Mouse (Mus musculus) spleen, embryonic (tissue): ENCODE measurements around the gene Osbpl7.

Experiments
- CTCF ChIA-PET: fragments of 350-600 bp; sonication (Branson Sonifier 250); formaldehyde crosslinking; loops from one replicate; lab custom pipeline; 2022; lab: Charles Lee

The Osbpl7 gene

DNA sequence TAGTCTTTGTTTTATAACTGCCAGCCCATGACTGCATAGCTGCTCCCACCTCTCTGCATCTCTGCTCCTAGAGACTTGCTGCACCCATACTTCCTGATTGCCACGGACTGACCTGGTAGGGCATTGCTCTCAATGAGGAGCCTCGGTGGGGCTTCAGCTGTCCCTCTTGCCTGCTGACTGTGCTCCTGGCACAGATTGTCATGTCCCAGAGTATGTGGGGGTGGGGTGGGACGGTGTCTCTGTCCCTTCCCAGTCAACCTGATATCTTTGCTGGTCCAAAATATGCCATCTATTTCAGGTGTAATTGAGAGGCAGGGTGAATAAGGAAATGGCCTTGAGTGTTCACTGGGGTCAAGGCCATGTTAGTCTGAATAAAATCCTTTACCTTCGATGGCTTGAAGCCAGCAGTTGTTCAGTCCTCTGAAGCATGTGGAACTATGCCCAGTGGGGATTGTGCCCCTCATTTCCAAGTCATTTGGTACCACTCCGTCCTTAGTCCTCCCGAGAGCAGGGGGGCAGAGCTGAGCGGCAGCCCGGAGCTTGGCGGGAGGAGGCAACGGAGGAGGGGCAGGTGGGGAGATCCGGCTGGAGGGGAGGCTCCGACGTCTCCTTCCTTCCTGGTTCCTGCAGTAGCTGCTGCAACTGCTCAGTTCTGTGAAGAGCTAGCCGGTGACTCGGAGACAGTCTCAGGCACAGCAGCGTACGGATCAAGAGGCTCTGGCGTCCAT lies at the start of gene Osbpl7:
Osbpl7 (plus strand) TSS at position 413 of the 728 bp plus-strand sequence.
- CTCF ChIA-PET: interaction anchor here (0.8 kb wide), 1 partner anchor 103 kb away, joined by 3 read pairs; no protein-coding TSS in a partner anchor

DNA sequence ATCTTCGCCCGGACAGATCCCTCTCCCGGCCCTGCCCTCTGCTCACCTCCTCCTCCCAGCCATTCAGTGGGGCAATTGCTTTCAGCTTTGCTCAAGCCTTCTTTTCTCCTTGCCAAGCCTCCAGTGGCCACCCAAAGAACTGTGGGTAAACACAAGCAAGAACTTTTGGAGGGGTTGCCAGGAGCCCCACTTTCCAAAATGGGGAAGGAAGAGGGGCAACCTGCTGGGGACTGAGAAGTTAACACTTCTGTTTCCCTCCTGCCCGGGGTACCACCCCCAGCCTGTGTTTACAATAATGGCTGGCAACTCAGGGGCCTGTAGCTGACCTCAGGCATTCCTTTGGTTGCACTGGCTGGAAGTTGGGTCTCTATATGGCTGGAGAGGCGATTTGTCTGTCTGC lies 47.3 kb upstream of the Osbpl7 start:
- CTCF ChIA-PET: no interaction called here

DNA sequence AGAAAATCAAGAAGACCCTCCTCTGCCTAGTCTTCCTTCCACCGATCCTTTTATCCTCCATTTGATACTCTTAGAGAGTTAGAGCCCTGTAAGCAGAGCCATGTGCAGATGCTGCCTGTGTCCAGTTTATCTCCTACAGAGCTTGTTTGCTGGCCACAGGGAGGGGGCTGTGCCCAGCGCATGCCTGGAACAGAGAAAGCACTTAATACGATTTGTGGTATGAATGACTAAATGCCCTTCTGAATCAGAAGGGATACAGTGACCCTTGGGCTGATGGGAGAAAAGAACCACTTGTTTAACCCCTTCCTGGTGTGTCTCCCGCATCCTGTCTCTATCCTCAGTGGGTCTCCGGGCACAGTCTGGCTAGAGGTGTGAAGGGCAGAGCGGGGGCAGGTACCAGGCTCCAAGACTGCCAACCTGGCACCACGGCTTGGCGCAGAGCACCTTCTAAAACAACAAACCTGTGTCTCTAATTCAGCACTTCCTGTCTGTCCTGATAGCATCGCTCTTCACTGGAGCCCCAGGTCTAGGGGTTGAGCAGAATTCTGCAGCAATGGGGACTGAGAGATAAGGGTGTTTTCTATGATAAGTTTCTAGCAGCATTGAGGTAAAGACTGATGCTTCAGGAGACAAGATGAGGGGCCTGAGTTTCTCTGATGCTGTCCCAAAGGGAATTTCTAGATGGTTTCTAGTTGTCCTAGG lies 43.2 kb upstream of the Osbpl7 start:
- CTCF ChIA-PET: interaction anchor here (1.0 kb wide), 1 partner anchor 11 kb away, joined by 3 read pairs; no protein-coding TSS in a partner anchor

DNA sequence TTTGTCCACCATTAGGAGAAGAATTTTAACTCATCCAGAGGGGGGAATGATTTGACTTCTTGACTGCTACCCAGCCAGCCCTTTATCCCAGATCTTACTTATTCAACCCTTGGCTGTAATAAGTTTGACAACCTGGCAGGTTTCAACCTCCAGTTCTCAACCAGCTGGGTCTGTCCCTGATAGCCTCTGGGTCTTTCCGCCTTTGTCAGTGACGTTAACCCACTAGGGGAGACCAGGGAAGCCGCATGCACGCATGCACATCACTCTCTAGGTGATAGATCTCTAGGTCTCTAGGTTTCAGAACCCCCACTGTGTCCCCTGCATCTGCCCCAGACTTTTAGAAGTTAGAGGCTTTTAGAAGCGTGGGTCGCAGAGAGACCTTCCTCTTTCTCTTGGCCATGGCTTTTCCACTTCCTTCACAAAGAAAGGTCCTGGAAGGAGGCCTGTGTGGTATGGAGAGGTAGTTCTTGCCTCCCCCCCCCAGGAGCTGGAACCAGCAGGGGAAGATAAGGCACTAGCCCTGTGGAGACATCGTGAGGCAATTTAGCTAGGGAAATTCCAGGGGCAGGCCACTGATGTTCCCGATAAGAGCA lies 41.1 kb upstream of the Osbpl7 start:
- CTCF ChIA-PET: no interaction called here

DNA sequence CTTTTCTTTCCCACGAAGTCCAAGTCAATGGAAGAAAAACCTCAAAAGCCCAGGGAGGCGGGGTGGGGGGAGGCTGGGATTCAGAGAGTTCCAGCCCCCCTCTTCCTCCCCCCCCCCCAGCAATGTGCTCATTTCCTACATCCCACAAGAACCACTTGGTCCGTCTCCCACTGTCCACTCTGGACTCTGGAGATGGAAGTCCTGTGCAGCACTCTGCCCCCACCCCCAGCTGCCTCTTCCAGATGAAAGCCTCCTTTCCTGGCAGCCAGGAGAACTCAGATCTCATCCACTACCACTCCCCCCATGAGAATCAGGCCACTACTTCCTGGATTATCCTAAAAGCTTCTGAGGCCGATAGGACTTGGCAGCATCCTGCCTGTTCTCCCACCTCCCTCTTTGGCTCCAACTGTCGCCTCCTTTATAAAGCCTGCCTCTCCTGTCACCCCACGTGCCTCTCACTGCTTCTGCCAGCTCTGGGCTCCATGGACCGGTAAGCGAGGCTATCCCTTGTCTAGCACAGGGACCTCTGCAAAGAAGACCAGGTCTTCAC lies 37.2 kb upstream of the Osbpl7 start, which contains the start of gene Sp6:
Sp6 (plus strand) TSS at position 274 of the 550 bp plus-strand sequence.
- CTCF ChIA-PET: interaction anchor here (0.6 kb wide), 1 partner anchor 46 kb away, joined by 4 read pairs; no protein-coding TSS in a partner anchor

DNA sequence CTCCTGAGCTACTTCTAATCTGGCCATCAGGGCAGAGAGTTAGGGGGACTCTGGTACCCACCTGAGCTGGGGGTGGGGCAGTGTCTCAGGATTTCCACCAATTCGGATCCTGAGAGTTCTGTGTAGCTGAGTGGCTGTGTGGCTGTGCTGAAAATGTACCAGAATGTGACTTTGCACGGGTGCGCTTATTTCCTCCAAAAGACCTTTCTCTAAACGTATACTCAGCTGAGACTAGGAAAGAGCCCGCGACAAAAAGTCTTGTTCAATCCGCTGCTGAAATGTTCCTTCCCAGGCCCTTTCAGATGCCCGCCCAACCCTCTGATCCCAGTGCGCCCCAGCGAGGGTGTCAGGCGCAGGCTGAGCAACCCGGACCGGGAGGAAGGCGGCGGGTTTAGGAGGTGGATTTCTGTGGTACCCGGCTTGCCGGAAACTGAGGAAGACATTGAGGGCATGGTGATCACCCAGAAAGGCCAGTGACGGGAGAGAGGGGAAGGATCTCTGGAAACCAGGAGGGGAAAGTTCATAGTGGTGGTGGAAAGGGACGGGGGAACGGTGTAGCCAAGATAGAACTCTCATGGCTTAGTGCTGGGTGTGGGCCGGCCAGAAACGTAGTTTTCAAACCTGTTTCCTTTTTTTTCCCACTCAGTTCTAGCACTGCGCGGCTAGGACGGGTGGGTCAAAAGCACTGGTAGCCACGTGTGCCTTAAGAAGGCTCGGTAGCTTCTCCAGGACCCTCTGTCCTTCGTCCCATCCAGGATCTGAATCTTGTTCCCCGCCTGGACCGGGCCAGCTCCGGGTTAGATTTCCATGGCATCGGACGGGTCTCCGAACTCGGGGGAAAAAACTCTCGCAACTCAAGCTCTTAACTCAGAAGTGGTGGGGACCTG lies 32.5 kb upstream of the Osbpl7 start:
- CTCF ChIA-PET: interaction anchor here (0.9 kb wide), 1 partner anchor 11 kb away, joined by 3 read pairs; no protein-coding TSS in a partner anchor

DNA sequence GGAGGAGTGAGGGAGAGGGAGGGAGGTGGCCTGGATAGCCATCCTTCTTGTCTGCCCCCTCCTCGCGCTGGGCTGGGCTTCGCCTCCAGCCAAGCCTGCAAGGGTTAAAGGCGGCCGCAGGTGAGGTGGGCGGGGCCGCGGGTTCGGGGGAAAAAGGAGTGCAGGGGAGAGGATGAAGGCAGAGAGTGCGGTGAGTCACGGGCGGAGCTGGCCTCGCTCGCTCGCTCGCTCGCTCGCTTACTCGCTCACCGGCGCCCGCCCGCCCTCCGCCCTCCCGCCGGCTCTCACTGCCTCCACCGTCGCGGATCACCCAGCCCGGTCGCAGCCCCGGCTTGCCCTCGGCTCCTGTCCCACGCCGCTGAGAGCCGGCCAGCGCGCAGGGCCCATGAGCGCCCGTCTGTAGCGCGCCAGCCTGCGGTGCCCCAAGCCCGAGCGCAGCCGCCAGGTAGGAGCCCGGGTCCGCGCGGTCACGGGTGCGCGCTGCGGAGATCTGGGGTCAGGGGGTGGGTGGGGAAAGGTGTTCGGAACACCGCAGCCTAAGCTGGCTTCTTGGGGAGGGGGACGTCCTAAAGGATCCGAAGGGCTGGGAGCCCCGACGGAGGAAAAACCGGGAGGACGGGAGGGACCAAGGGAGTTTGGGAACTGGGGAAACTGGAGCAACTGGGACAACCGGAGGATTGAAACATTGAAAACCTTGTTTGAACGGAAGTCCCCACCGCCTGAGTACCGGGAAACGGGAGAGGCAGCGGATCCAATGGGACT lies 31.7 kb upstream of the Osbpl7 start:
- CTCF ChIA-PET: interaction anchor here (0.9 to 1.2 kb wide), 2 partner anchors 12 to 38 kb away, joined by 3 read pairs; no protein-coding TSS in a partner anchor

DNA sequence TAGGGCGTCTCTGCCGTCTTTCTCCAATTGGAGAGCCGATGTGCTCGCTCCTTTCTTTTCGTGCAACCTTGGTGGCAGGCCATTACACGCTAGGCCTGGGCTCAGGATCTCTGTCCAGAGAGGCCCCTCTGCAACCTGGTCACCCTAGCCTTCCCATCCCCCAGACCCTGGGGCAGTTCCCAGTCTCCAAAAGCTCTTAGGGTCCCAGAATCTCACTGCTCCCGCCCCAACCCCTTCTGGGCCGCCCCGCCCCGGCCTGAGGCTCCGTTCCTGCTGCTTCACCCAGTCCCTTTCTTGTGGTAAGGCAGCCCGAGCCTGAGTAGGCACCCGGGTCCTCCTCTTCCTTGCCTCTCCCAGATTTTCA lies 31.1 kb upstream of the Osbpl7 start:
- CTCF ChIA-PET: interaction anchor here (0.7 to 1.2 kb wide), 2 partner anchors 20 to 38 kb away, joined by 3 read pairs; no protein-coding TSS in a partner anchor

DNA sequence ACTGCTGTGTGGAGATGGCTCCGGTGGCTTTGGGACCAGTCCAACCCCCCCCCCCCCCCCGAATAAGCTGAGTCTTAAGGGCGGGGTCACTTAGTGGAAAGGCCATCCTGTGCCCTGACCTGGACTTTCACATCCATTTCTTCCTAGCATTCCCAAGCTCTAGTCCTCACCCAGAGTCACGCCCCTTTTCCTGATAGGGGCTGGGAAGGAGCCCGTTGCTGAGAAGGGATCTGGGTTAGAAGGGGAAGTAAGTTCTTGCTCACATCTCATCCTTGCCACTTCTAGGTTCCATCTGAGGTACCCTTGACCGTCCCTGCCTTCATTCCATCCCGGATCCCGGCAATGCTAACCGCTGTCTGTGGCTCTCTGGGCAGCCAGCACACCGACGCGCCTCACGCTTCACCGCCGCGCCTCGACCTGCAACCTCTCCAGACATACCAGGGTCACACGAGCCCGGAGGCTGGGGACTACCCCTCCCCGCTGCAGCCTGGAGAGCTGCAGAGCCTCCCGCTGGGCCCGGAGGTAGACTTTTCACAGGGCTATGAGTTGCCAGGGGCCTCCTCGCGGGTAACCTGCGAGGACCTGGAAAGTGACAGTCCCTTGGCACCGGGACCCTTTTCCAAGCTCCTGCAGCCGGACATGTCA lies 29.2 kb upstream of the Osbpl7 start:
- CTCF ChIA-PET: interaction anchor here (0.5 to 3.3 kb wide), 11 partner anchors 17 to 1942 kb away, joined by 3 to 22 read pairs (median 5); partner anchors contain the start of gene Sp2

DNA sequence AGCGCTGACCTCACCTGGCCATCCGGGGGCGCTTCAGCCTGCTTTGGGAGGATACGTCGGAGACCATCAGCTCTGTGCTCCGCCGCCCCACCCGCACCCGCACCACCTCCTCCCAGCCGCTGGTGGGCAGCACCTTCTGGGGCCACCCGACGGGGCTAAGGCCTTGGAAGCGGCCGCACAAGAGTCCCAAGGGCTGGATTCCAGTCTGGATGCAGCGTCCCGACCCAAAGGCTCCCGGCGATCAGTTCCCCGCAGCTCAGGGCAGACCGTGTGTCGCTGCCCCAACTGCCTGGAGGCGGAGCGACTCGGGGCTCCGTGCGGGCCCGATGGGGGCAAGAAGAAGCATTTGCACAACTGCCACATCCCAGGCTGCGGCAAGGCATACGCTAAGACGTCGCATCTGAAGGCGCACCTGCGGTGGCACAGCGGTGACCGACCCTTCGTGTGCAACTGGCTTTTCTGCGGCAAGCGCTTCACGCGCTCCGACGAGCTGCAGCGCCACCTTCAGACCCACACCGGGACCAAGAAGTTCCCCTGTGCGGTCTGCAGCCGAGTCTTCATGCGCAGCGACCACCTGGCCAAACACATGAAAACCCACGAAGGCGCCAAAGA lies 28.4 kb upstream of the Osbpl7 start:
- CTCF ChIA-PET: interaction anchor here (0.5 to 3.3 kb wide), 8 partner anchors 16 to 334 kb away, joined by 3 to 22 read pairs (median 4); partner anchors contain the start of gene Sp2

DNA sequence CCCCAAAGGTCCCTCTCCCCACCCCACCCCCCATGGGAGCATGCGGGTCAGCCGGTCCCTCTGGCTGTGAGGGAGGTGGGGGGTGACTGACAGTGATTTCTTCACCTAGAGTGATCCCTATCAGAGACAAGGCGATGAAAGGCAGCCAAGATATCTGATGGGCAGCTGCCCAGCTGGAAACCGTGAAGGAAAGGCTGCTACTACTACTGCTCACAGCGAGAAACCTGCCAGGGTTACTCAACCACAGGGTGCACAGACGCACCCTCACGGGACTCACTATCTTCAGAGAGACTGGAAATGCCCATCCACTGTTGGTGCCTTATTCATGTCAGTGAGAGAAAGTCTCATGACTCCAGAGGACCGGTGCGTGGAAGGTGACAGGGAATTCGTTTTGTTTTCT lies 25.5 kb upstream of the Osbpl7 start:
- CTCF ChIA-PET: interaction anchor here (1.4 to 1.6 kb wide), 2 partner anchors 41 to 43 kb away, joined by 4 read pairs; no protein-coding TSS in a partner anchor

DNA sequence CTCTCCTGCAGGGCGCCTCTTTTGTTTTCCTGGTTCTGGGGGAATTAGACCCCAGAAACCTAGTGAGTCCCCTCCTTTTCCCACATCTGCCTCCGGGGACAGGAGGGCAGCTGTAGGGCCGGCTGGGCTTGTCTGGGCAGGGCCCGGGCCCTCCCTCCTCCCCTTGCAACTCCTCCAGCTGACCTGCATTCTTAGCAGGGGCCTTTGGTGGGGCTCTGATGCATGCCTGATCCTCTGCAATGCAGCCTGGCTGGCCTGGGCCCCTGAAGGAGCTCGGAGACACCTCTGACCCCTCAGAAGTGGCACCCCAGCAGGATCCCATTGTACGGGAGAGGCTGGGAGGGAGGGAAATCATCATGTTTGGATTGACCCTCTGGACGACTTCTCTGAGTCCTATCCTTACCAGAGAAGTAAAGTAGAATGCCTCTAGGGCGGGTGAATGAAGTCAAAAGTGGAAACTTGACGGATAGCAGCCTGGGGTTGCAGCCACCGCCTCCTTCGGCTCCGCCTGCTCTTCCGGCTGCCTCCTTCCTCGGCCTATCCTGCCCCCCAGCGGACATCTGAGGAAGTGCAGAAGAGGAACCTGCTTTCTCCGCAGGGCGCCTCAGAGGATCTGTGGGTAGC lies 24.6 kb upstream of the Osbpl7 start:
- CTCF ChIA-PET: interaction anchor here (0.6 kb wide), 1 partner anchor 174 kb away, joined by 3 read pairs; no protein-coding TSS in a partner anchor

DNA sequence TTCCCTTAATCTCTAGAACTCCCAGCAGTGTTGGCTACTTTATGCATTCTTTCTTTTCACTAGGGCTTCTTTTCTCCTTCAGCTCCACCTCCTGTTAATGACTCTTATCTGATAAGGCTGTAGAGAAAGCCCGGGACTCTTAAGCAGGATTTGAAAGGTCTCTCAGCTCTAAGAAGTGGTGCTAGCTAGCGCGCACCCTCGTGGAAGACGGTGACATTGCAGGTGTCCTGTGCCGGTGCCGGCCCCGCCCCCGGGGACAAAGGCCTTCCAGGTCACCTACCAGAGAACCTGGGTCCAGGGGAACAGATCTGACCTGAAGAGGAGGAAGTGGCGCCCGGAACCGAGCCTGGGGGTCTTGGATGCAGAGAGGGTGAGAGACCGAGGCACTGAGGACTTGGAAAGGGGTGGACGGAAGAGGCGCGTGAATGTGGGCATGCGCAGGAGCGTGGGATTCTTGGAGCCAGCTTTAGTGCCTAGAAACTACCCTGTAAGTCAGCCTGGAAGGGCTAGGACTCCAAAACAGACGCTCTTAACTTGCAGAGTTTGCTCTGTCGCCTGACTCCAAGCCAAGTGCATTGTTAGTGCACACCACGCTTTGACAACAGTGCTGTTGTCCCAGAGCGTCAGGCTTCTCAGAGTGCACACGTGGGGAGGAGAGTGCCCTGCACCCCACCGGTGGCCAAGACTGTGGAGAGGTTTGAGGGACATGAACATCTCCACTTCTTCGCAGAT lies 20.6 kb upstream of the Osbpl7 start, which contains the start of gene Scrn2:
Scrn2 (plus strand) TSS at position 253 of the 732 bp plus-strand sequence.
- CTCF ChIA-PET: interaction anchor here (0.6 to 1.2 kb wide), 3 partner anchors 10 to 93 kb away, joined by 3 to 5 read pairs (median 3); no protein-coding TSS in a partner anchor

DNA sequence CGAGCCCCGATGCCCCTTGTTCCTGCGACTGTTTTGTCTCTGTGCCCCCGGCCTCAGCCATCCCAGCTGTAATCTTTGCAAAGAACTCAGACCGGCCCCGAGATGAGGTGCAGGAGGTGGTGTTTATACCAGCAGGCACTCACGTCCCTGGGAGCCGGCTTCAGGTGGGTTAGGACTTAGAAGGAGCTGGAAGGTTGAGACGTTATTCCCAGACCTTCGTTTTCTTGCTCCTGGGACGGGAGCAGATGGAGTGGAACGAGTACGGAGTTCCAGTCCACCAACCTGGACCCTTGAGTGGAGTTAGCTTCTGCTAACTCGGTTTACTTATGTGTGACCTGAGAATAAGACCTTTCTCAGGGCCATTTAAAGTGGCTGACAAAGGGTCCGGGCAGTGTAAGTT lies 20.0 kb upstream of the Osbpl7 start:
- CTCF ChIA-PET: interaction anchor here (0.6 to 1.2 kb wide), 3 partner anchors 10 to 93 kb away, joined by 3 to 5 read pairs (median 3); no protein-coding TSS in a partner anchor

DNA sequence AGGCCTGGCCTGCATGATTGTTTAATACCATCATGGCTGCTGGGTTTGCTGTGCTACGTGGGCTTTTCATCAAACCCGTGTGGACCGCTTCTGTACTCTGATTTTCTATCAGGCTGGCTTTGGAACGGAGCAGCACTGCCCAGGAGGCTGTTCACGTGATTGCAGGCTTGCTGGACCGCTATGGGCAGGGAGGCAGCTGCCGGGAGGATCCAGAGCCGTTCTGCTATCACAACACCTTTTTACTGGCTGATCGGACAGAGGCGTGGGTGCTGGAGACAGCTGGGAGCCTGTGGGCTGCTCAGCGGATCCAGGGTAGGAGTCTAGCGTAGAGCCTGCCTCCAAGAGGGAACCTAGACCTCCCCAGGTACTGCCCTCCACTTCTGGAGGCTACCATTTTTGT lies 18.5 kb upstream of the Osbpl7 start:
- CTCF ChIA-PET: no interaction called here

DNA sequence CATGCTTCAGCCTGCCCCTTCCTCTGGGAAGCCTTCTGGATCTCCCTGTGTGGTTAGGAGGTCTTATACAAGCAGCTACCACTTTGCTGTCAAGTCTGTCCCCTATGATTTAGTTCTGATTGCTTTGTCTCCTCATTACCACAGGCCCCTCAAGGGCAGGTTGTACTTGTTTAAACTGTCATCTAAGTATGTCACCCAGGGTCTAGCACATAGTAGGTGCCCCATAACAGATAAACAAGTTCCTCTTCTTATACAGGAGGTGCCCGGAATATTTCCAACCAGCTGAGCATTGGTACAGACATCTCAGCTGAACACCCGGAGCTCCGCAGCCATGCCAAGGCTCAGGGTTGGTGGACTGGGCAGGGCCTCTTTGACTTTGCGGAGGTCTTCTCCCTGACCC lies 17.9 kb upstream of the Osbpl7 start:
- CTCF ChIA-PET: no interaction called here

DNA sequence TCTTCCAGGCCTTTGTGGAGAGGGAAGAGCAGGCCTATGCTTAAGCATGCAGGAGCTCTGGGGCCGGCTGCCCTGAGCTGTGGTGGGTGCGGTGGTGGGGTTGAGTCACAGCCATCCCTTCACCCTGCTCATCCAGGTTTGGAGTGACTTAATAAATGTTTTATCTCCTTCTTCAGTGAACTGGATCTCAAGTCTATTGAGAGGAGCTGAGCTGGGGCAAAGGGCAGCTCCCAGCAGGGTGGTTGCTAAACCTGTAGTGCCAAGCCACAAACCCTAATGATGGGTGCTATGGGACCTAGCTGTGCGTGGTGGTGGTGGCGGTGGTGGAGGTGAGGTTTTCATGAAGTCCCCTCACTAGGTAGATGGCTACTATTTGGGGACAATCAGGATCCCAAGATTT lies 16.6 kb upstream of the Osbpl7 start:
- CTCF ChIA-PET: interaction anchor here (0.5 kb wide), 1 partner anchor 1920 kb away, joined by 4 read pairs; no protein-coding TSS in a partner anchor
